Mouse (Mus musculus) limb, embryonic 13.5 days (tissue): Measurements from ENCODE around the gene Stox2. TPM values are rescaled to one million over a fixed set of nuclear protein-coding genes. Genes with fewer than 3 reads are reported as not detected.
A peak's percentile ranks its signal among the peaks of the same experiment; 100 is the strongest.

Experiments used
- ATAC-seq: fragments of 200-750 bp; cut with Nextera tagmentation; 2 replicates; pipeline ENCODE4 v1.8.0; 2017; ENCODE audit warnings: low read depth, moderate number of reproducible peaks, moderate TSS enrichment; ENCODE audit not compliant: low FRiP score
- H3K27ac ChIP-seq: fragments of 300-500 bp; sonication (generic); 2 replicates; pipeline ENCODE4 v1.5.1; 2015; ENCODE audit warnings: inconsistent platforms, mild to moderate bottlenecking, moderate library complexity
- H3K27me3 ChIP-seq: fragments of 300-500 bp; sonication (generic); 2 replicates; pipeline ENCODE4 v1.6.1; 2015; ENCODE audit warnings: mild to moderate bottlenecking, inconsistent platforms
- H3K36me3 ChIP-seq: fragments of 300-500 bp; sonication (generic); 2 replicates; pipeline ENCODE4 v1.6.1; 2015; ENCODE audit warnings: inconsistent platforms, mild to moderate bottlenecking, moderate library complexity
- H3K4me1 ChIP-seq: fragments of 300-500 bp; sonication (generic); 2 replicates; pipeline ENCODE4 v1.6.1; 2015; ENCODE audit warnings: inconsistent platforms
- H3K4me2 ChIP-seq: fragments of 300-500 bp; sonication (generic); replicated peaks from 2 replicates; pipeline ENCODE4 v1.6.1; 2015; ENCODE audit warnings: inconsistent platforms, mild to moderate bottlenecking, moderate library complexity
- H3K4me3 ChIP-seq: fragments of 300-500 bp; sonication (generic); 2 replicates; pipeline ENCODE4 v1.5.1; 2015; ENCODE audit warnings: moderate library complexity, mild to moderate bottlenecking, inconsistent platforms
- H3K9ac ChIP-seq: fragments of 300-500 bp; sonication (generic); 2 replicates; pipeline ENCODE4 v1.6.1; 2015; ENCODE audit warnings: mild to moderate bottlenecking, inconsistent platforms
- H3K9me3 ChIP-seq: fragments of 300-500 bp; sonication (generic); 2 replicates; pipeline ENCODE4 v1.6.1; 2016; ENCODE audit warnings: inconsistent platforms
- WGBS: fragments of 180-500 bp; shearing (Covaris S2); methylation state at CpG from one replicate; pipeline ENCODE4 v1.1.7; 2015; 5-methylcytosine and 5-hydroxymethylcytosine counted together
- polyA plus RNA-seq: library from polyadenylated mRNA; unstranded; fragments of >200 nt; fragmentation: Nextera tagmentation; extraction: Ambion mirVana; gene quantifications from 2 replicates; pipeline ENCODE4 v1.2.1, GENCODE M21; 2015

The Stox2 gene
- polyA plus RNA-seq, 1 experiment from 2014 or later = 21.4 TPM

- 0 out of 2 replicates have a peak overlapping the region, but pooled peaks have one; percentile 65 for H3K4me2 ChIP-seq
- no peak for ATAC-seq
- H3K4me3 ChIP-seq = no peak overlapping the region
Observed at GRCm38 (mm10) chr8:47243631-47244030, 202.5 kb downstream of the Stox2 start.

DNA sequence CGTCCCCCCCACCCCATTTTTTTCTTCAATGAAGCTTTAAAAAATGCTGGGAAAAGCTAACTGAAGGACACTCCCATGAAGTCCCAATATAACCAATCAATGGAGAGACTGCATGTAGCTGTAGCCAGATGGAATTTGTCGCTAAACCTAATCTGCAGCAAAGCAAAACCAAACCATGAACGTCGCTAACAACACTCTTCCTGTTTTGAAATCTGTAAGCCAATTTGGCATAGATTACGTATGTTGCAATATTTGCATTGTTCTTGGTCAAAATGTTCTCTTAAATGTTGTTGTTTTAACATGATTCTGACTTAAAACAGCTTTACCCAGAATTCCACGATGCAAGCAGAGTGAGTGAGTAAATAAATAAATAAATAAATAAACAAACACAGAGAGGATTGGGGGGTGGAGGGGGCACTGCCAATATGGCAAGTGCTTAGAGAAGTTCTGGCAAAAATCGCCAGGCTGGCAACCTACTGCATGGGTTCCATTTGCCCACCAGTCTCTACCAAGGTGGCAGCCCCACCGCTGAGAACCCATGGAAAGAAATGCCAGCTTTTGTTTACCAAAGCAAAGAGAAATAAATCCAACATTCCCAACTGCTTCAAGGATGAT is 203.0 kb downstream of the Stox2 start:
- H3K36me3 ChIP-seq = no peaks in the 10 kb centered on the region
- H3K4me2 ChIP-seq = peak overlapping the region; percentile 65
- peaks cover 59% of the 10 kb centered on the region for H3K4me1 ChIP-seq
- 0 out of 2 replicates have a peak overlapping the region, but pooled peaks have one; percentile 6 for H3K27ac ChIP-seq
- H3K27me3 ChIP-seq = no peaks in the 10 kb centered on the region
- H3K9me3 ChIP-seq = no peaks in the 10 kb centered on the region
- 43% methylated on average over 8 of the region's 8 CpGs for WGBS
- peak overlapping the region; percentile 34 for H3K4me3 ChIP-seq
- ATAC-seq = 0 out of 2 replicates have a peak, but pooled peaks have one; percentile 45
- H3K9ac ChIP-seq = 0 out of 2 replicates have a peak overlapping the region, but pooled peaks have one; percentile 57

More at GRCm38 (mm10) chr8:47243631-47244030, 202.5 kb downstream of the Stox2 start:
- Histone ChIP-seq H3K27me3 (no peaks in the 10 kb centered on the region), H3K27ac (no peak overlapping the region), H3K9ac (no peak overlapping the region), H3K36me3 (no peaks in the 10 kb centered on the region), H3K4me1 (peaks cover 63% of the 10 kb centered on the region), H3K9me3 (no peaks in the 10 kb centered on the region)
- WGBS = 75% methylated on average over 12 of the region's 12 CpGs

DNA sequence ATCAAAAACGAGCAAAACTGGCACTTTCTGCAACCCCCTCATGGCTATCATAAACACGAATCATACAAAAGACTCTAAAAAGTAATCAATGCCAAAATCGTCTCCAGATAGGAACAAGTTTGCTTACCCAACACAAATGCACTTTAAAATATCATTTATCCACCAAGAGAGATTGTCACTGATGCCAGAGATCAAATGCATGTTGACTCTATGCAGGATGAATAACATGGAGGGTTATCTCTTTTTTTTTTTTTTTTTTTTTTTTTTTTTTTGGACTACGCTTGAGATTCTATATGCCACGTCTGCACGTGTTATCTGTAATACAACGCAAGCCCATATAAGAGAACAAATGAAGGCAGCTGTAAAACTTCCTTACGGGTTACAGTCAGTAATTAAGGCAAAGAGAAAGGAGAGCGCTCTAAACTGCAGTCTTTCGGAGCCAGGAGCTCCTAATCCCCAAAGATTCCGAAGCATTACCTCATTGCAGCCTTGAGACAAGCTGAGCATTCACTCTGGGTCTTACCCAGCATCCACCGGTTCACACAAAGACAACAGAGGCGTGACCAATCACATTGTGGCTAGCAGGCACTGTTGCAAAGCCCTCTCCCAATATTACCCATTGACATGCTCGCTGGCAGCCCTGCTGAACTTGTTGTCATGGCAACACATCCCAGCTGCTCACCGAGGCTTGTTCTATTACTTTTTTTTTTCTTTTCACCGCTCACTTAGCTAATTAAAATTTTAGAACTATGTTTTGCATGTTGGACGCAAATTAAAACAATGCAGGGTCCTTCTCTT is 203.8 kb downstream of the Stox2 start:
- peaks cover 58% of the 10 kb centered on the region for H3K4me1 ChIP-seq
- ATAC-seq = peak; percentile 94
- no peaks in the 10 kb centered on the region for H3K9me3 ChIP-seq
- H3K9ac ChIP-seq = peak overlapping the region; percentile 57; the same call in 1 of the 2 replicates
- 18% methylated on average over 17 of the region's 17 CpGs for WGBS
- H3K27ac ChIP-seq = peak overlapping the region; percentile 6; the same call in 1 of the 2 replicates
- peak overlapping the region; percentile 34 for H3K4me3 ChIP-seq
- peak overlapping the region; percentile 65 for H3K4me2 ChIP-seq
- no peaks in the 10 kb centered on the region for H3K27me3 ChIP-seq
- H3K36me3 ChIP-seq = no peaks in the 10 kb centered on the region

DNA sequence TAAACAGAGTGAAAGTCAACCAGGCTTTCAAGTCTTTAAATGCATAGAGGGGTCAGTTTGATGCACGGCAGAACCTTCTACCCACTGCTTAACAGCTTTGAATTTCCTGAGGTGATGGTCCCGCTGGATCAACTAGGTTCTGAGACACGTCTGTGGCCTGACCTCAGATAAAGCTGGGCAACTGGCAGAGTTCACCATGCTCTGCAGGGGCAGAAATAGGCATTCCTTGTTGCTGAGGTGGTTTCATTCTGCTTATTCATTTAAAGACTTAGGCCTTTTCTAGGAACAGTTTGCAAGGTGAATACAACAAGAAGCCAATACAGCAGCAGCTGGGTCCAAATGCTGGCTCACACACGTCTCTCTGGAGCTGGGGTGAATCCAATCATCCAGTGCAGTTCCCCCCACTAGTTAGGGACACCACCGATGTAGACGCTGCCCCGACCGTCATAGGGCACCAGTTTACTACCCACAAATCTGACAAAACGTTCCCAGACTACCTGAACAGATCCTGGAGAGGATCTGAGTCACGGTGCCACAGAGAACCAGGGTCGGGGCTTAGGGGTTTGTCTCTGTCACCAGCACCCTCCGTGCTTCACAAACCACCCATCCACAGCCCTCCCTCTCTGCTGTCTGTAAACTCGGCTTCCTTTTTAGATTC is 204.6 kb downstream of the Stox2 start:
- no peak overlapping the region for H3K9ac ChIP-seq
- H3K27me3 ChIP-seq = no peaks in the 10 kb centered on the region
- no peak overlapping the region; the same call in 1 of the 2 replicates for H3K27ac ChIP-seq
- H3K9me3 ChIP-seq = no peaks in the 10 kb centered on the region
- WGBS = 79% methylated on average over 13 of the region's 13 CpGs
- H3K4me1 ChIP-seq = peaks cover 50% of the 10 kb centered on the region
- no peak overlapping the region for H3K4me3 ChIP-seq
- no peaks in the 10 kb centered on the region for H3K36me3 ChIP-seq
- no peak for ATAC-seq
- peak overlapping the region; percentile 65 for H3K4me2 ChIP-seq

- no peak overlapping the region for H3K27ac ChIP-seq
- H3K27me3 ChIP-seq = no peaks in the 10 kb centered on the region
- H3K4me1 ChIP-seq = peaks cover 47% of the 10 kb centered on the region
- H3K4me3 ChIP-seq = no peak overlapping the region
- H3K36me3 ChIP-seq = no peaks in the 10 kb centered on the region
- H3K9ac ChIP-seq = no peak overlapping the region
- 74% methylated on average over 4 of the region's 4 CpGs for WGBS
- no peaks in the 10 kb centered on the region for H3K9me3 ChIP-seq
- ATAC-seq = no peak
- no peak overlapping the region for H3K4me2 ChIP-seq
Observed at GRCm38 (mm10) chr8:47240871-47241270, 205.3 kb downstream of the Stox2 start.

DNA sequence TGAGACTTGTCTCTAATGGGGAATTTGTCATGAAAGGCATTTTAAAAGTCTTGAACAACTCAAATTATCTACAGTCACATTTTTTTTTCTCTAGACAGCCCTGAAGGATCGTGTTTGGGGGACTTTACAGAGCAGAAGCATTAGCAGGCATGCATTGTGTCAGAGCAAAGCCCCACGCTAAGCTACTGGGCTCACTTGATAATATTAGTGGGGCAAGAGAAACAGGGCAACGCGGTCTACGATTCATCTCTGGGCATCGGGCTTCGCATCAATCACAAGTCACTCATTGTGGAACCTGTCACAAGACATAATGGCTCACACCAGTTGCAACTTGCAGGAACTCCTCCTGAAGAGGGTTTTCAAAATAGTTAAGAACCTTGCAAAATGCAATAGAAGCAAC is 205.9 kb downstream of the Stox2 start:
- H3K27me3 ChIP-seq = no peaks in the 10 kb centered on the region
- no peak for ATAC-seq
- H3K27ac ChIP-seq = no peak overlapping the region
- WGBS = 80% methylated on average over 7 of the region's 7 CpGs
- H3K9me3 ChIP-seq = no peaks in the 10 kb centered on the region
- no peak overlapping the region for H3K4me2 ChIP-seq
- H3K36me3 ChIP-seq = no peaks in the 10 kb centered on the region
- peaks cover 47% of the 10 kb centered on the region for H3K4me1 ChIP-seq
- no peak overlapping the region for H3K9ac ChIP-seq
- H3K4me3 ChIP-seq = no peak overlapping the region

DNA sequence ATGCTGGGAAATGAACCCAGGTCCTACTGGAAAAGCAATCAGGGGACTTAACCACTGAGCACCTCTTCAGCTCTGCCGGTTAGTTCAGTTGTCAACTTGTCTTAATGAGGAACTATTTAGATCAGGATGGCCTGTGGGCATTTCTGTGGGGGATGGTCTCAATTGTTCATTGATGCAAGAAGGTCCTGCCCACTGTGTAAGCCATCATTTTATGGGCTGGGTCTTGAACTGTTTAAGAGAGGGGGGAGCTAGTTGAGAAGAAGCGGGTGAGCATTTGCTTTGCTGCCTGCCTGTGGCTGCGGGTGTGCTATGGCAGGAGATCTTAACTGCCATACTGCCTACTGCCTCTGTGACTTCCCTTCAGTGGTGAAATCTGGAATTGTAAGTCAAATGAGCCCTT is 214.1 kb downstream of the Stox2 start:
- Histone ChIP-seq H3K4me1 (peaks cover 12% of the 10 kb centered on the region), H3K36me3 (no peaks in the 10 kb centered on the region), H3K27me3 (no peaks in the 10 kb centered on the region), H3K4me2 (no peak overlapping the region), H3K27ac (no peak overlapping the region), H3K9me3 (no peaks in the 10 kb centered on the region), H3K9ac (no peak overlapping the region), H3K4me3 (no peak overlapping the region)
- 38% methylated on average over 3 of the region's 3 CpGs for WGBS
- ATAC-seq = no peak

DNA sequence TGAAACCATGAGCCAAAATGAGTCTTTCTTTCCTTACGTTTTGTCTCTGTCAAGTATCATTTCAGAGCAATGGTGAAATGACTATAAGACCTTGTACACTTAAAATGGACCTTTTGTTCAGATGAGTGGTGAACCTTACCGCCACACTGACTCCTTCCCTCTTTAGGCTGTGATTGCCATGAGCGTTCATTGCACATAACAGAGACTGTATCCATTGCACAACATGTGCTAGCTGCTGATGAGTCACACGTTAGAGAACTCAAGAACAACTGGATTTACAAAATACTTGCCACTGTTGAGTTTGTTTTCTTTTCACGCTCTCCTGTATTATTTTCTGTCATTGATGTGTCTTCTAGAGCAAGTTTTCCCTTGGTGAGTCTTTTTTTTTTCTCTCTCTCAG is 216.1 kb downstream of the Stox2 start:
- Histone ChIP-seq H3K27me3 (no peaks in the 10 kb centered on the region), H3K4me1 (peaks cover 12% of the 10 kb centered on the region), H3K36me3 (no peaks in the 10 kb centered on the region), H3K27ac (no peak overlapping the region), H3K9ac (no peak overlapping the region), H3K9me3 (peaks cover 3% of the 10 kb centered on the region; the same call in 1 of the 2 replicates), H3K4me3 (no peak overlapping the region), H3K4me2 (no peak overlapping the region)
- WGBS = 89% methylated on average over 5 of the region's 5 CpGs
- no peak for ATAC-seq

DNA sequence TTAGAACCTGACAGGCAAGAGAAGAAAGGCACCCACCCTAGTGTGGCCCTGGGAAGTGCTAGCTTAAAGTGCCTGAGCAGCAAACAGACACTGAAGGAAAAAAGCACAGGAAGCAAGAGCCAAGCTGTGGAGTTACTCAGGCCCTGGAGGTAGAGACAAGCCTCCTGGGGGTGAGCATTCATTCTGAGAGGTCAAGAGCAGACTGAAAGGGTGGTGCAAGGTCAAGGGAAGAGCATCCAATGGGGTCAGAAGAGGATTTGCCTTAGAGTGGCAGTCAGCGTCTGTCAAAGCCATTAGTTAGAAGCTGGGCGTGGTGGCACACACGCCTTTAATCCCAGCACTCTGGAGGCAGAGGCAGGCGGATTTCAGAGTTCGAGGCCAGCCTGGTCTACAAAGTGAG is 224.3 kb downstream of the Stox2 start:
- no peak overlapping the region for H3K9ac ChIP-seq
- WGBS = 85% methylated on average over 5 of the region's 5 CpGs
- peaks cover 6% of the 10 kb centered on the region; the same call in 1 of the 2 replicates for H3K9me3 ChIP-seq
- no peak overlapping the region for H3K4me2 ChIP-seq
- no peak overlapping the region for H3K27ac ChIP-seq
- peaks cover 9% of the 10 kb centered on the region; the same call in 1 of the 2 replicates for H3K4me1 ChIP-seq
- H3K4me3 ChIP-seq = no peak overlapping the region
- H3K27me3 ChIP-seq = no peaks in the 10 kb centered on the region
- H3K36me3 ChIP-seq = peaks cover 5% of the 10 kb centered on the region; the same call in 1 of the 2 replicates
- ATAC-seq = no peak

DNA sequence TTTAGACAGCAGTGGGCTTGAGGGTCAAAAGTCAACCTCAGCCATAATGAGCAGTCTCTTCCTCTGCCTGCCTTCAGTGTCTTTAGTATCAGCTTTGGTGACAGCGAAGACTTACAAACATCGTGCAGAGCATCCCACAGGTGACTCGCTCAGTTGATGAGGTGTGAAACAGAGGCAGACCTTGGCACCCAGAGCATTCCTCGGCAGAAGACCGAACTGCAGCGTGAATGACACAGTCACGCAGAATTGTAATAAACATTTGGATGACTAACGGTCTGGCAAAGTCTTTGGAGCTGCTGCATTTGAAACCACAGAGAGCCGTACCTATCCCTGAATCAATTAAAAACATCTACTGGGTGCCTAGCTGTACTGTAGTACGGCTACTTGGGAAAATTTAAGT is 225.0 kb downstream of the Stox2 start:
- Histone ChIP-seq H3K4me3 (no peak overlapping the region), H3K36me3 (peaks cover 5% of the 10 kb centered on the region; the same call in 1 of the 2 replicates), H3K4me2 (no peak overlapping the region), H3K4me1 (peaks cover 9% of the 10 kb centered on the region; the same call in 1 of the 2 replicates), H3K27ac (no peak overlapping the region), H3K27me3 (no peaks in the 10 kb centered on the region), H3K9me3 (peaks cover 6% of the 10 kb centered on the region; the same call in 1 of the 2 replicates), H3K9ac (no peak overlapping the region)
- WGBS = 59% methylated on average over 10 of the region's 10 CpGs
- no peak for ATAC-seq

- WGBS = 96% methylated on average over 5 of the region's 5 CpGs
- no peak for ATAC-seq
Observed at GRCm38 (mm10) chr8:47220390-47220789, 225.8 kb downstream of the Stox2 start.

GRCm38 (mm10) chr8:47218536-47218935 is 227.6 kb downstream of the Stox2 start:
- no peak overlapping the region for H3K4me2 ChIP-seq
- no peak overlapping the region; the same call in 1 of the 2 replicates for H3K27ac ChIP-seq
- H3K27me3 ChIP-seq = no peaks in the 10 kb centered on the region
- no peaks in the 10 kb centered on the region for H3K36me3 ChIP-seq
- no peak overlapping the region for H3K4me3 ChIP-seq
- WGBS = 47% methylated on average over 6 of the region's 6 CpGs
- ATAC-seq = no peak
- no peaks in the 10 kb centered on the region for H3K9me3 ChIP-seq
- H3K4me1 ChIP-seq = peaks cover 17% of the 10 kb centered on the region
- no peak overlapping the region; the same call in 1 of the 2 replicates for H3K9ac ChIP-seq

More at GRCm38 (mm10) chr8:47220390-47220789, 225.8 kb downstream of the Stox2 start:
- H3K27ac ChIP-seq = no peak overlapping the region
- H3K4me2 ChIP-seq = no peak overlapping the region
- no peak overlapping the region for H3K4me3 ChIP-seq
- H3K9me3 ChIP-seq = peaks cover 3% of the 10 kb centered on the region; the same call in 1 of the 2 replicates
- H3K4me1 ChIP-seq = peaks cover 9% of the 10 kb centered on the region; the same call in 1 of the 2 replicates
- no peaks in the 10 kb centered on the region for H3K27me3 ChIP-seq
- peaks cover 5% of the 10 kb centered on the region; the same call in 1 of the 2 replicates for H3K36me3 ChIP-seq
- no peak overlapping the region for H3K9ac ChIP-seq
